Mouse (Mus musculus): Measurements from ENCODE around the gene Nipsnap2. TPM values are rescaled to one million over a fixed set of nuclear protein-coding genes. Genes with fewer than 3 reads are reported as not detected.

The Nipsnap2 gene
- 17.5 and 22.0 TPM in 2 replicates for polyA plus RNA-seq (2012; rRNA removed)

GRCm38 (mm10) chr5:129724834-129725773 lies at the start of gene Nipsnap2:
Gene Nipsnap2 (plus strand): TSS chr5:129725063.

GRCm38 (mm10) chr5:129708412-129708811 lies 16.5 kb upstream of the Nipsnap2 start, which contains the start of gene Sept14:
Gene Sept14 (minus strand): TSS chr5:129708512.

GRCm38 (mm10) chr5:129715326-129715861 lies 9.5 kb upstream of the Nipsnap2 start, which contains the start of gene Mrps17:
Gene Mrps17 (plus strand): TSS chr5:129715497.

GRCm38 (mm10) chr5:129786818-129787790 lies 62.2 kb downstream of the Nipsnap2 start, which contains the start of gene Psph:
Gene Psph (minus strand): TSS chr5:129787449.

Other genes starting within 250 kb of the Nipsnap2 start
- gene Sfswap, start 223.8 kb upstream of the Nipsnap2 start, polyA plus RNA-seq (2012; rRNA removed) = 20.5 and 26.8 TPM in 2 replicates
- 0.25 and 0.30 TPM in 2 replicates for gene Mmp17, start 140.9 kb upstream of the Nipsnap2 start, polyA plus RNA-seq (2012; rRNA removed)
- 0.64 and 0.77 TPM in 2 replicates for gene Zfp11, start 55.0 kb upstream of the Nipsnap2 start, polyA plus RNA-seq (2012; rRNA removed)
- gene Sept14, start 16.6 kb upstream of the Nipsnap2 start, polyA plus RNA-seq (2012; rRNA removed) = not detected in 2 replicates
- gene Mrps17, start 9.6 kb upstream of the Nipsnap2 start, polyA plus RNA-seq (2012; rRNA removed) = 60.6 and 67.8 TPM in 2 replicates
- gene Psph, start 62.4 kb downstream of the Nipsnap2 start, polyA plus RNA-seq (2012; rRNA removed) = 28.9 and 31.9 TPM in 2 replicates
- 8.7 and 9.7 TPM in 2 replicates for gene Sumf2, start 121.9 kb downstream of the Nipsnap2 start, polyA plus RNA-seq (2012; rRNA removed)
- gene Chchd2, start 162.4 kb downstream of the Nipsnap2 start, polyA plus RNA-seq (2012; rRNA removed) = 756 and 757 TPM in 2 replicates
- gene Zbed5, start 170.7 kb downstream of the Nipsnap2 start, polyA plus RNA-seq (2012; rRNA removed) = 2.2 and 2.3 TPM in 2 replicates
- gene Phkg1, start 173.5 kb downstream of the Nipsnap2 start, polyA plus RNA-seq (2012; rRNA removed) = 0.03 and 0.06 TPM in 2 replicates
- 0.84 and 0.87 TPM in 2 replicates for gene Nupr1l, start 183.5 kb downstream of the Nipsnap2 start, polyA plus RNA-seq (2012; rRNA removed)
- gene Vkorc1l1, start 216.9 kb downstream of the Nipsnap2 start, polyA plus RNA-seq (2012; rRNA removed) = 16.9 and 17.0 TPM in 2 replicates